Mouse (Mus musculus): ENCODE results near the gene Rpl3.

The Rpl3 gene

DNA sequence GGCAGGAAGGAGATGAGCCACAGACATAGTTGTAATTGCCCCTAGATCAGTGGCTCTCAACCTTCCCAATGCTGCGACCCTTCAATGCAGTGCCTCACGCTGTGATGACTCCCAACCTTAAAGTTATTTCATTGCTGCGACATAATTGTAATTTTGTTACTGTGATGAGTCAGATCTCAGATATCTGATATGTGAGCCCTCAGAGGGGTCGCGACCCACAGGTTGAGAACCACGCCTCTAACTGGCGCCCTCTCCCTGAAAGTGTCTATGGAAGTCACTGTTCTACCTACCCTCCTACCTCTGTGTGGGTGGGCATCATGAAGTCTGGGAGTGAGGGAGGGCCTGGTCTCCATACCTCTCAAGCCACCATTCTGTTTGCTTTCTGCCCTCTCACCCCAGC lies 22.7 kb upstream of the Rpl3 start:
- no peak for DNase-seq

DNA sequence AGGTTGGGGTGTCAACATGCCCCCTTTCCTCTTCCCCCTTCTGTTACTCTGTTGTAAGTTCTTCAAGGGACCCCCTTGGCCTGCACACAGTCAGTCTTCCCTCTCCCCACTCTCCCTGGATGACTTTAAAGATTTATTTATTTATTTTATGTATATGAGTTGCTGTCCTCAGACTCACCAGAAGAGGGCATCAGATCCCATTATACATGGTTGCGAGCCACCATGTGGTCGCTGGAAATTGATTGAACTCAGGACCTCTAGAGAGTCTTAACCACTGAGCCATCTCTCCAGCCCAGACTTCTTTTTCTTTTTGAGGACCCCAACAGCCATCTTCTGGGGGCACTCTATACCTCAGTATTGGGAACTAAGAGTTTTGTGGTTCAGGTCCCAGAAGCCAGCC lies 20.8 kb upstream of the Rpl3 start:
- no peak for DNase-seq

GRCm38 (mm10) chr15:80111436-80111835 lies 19.8 kb upstream of the Rpl3 start:
- no peak for DNase-seq

- DNase-seq = no peak
Measured at GRCm38 (mm10) chr15:80107575-80107974, 15.9 kb upstream of the Rpl3 start.

DNA sequence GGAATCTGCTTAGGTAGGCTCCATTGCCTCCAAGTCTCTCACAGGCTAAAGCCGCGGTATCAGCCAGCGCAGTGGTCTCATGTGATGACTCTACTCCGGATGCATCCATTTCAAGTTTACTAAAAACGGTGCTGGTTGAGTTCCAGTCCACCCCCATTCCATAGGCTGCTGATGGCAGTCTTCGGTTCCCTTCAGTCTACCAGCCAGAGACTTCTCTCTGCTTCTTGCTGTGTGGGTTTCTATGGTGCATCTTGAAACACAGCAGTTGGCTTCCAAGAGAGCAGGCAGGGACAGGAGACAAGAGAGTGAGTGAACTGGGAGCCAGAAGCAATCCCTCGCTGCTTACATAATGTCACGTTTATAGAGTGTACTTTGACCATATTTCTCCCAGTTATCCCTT lies 15.5 kb upstream of the Rpl3 start:
- no peak for DNase-seq

DNA sequence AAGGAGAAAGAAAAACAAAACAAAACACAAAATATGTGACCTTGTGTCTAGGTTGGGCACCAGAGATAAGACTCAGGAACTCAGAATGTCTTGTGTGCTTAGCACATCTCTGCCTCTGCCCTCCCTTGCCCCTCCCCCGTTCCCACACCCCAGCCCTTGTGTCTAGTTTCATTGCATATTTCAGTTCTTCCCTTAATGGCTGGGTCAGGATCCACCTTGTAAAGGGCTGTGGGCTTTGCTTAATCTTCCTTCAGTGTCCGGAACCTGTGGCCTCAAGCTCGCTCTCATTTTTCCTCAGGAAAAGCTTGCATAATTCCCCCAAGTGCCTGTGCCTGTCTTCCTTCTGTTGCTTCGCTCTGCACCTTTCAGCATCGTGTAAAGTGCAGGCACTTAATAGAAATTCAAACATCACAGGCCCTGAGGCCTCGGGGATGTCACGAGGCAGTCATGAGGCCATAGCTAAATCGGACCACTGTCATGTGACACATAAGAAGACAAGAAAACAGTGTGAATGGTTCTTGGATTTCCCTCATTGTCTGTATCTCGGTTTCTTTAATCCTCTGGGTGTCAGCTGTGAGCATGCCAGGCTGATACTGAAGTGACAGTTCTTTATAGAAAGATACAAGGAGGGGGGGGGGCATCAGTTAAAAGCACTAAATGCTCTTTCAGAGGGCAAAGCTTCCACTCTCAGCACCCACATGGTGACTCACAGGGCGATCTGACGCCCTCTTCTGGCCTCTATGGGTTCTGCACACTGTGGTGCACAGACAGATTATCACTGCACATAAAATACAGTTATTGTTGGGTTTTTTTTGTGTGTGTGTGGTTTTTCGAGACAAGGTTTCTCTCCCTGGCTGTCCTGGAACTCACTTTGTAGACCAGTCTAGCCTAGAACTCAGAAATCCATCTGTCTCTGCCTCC lies 14.1 kb upstream of the Rpl3 start:
- DNase-seq = peak; percentile 64

- DNase-seq = no peak
Measured at GRCm38 (mm10) chr15:80102495-80102894, 10.8 kb upstream of the Rpl3 start.

DNA sequence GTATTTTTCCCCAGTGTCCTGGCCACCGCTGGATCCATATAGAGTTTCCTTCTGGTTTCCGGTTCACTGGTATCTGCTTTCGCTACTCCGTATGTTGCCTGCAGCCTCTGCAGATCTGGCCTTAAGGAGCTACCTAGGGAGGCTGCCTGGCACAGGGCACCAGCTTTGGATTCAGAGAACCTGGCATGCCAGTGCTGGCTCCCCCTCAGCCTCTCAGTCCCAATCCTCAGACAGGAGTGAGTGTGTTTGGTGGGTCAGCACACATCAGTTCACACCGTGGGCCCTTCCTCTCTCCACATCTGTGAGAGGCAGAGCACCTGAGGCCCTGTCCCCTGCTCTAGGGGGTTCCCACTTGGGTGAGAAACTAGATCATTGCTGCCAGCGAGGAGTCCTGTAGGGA lies 9.8 kb upstream of the Rpl3 start:
- DNase-seq = no peak

DNA sequence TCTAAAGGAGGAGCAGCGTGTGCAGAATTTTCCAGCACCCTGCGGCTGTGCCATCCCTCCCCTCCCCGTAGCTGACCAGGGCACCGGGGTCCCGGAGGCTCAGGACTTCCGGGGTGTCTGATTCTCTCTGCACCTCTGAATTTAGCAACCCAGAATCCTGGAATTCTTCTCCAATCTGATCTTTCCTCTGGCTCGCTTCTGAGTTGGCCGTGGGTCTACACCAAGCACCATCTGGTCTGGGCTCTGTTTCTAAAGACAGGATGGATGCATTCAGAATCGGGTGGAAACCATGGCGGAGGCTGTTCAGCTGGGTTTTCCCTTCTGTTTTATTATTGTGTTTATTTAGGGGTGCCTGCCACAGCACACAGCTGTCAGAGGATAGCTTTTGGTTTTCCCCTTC lies 9.2 kb upstream of the Rpl3 start:
- DNase-seq = peak; percentile 86

- no peak for DNase-seq
Measured at GRCm38 (mm10) chr15:80100196-80100595, 8.5 kb upstream of the Rpl3 start.

DNA sequence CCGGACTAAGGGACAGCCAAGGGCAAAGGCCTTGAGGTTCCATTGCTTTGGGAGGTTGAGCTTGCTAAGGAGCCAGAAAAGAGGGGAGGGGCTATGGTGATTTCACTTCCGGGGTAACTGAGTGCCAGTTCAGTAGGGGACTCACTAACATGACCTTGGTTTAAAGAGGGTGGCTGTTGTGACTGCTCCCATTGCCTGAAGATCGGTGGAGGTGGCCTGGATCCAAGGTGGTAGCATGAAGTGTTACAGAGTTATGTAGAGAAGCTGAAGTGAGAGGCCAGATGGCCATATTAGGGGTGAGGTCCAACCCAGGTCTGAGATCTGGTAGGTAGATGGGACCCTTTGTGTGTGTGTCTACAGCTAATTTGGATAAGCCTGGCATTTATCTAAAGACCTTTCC lies 7.8 kb upstream of the Rpl3 start:
- DNase-seq = no peak

GRCm38 (mm10) chr15:80098809-80099208 lies 7.1 kb upstream of the Rpl3 start:
- DNase-seq = peak; percentile 85

DNA sequence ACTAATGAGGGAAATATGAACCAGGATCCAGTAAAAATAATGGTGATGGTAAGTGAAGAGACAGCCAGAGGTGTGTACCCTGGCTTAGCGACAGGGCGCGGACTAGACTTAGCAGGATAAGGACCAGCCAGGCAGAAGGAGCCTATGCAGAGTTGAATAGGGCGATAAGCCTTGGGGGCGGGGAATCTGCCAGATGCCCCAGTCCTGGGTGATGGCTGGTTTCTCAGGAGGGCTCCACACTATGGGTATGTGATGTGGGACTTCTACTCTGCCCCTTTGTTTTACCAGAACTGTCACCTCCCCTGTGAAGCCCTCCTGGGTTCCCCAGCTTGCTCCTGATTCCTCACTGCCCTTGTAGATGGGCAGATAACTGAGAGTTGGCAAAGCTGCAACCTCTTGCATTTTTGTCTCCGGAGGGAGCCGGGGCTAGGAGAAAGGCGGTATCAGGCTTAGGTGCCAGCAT lies 6.4 kb upstream of the Rpl3 start:
- no peak for DNase-seq

GRCm38 (mm10) chr15:80096946-80097881 lies 5.5 kb upstream of the Rpl3 start:
- no peak for DNase-seq

DNA sequence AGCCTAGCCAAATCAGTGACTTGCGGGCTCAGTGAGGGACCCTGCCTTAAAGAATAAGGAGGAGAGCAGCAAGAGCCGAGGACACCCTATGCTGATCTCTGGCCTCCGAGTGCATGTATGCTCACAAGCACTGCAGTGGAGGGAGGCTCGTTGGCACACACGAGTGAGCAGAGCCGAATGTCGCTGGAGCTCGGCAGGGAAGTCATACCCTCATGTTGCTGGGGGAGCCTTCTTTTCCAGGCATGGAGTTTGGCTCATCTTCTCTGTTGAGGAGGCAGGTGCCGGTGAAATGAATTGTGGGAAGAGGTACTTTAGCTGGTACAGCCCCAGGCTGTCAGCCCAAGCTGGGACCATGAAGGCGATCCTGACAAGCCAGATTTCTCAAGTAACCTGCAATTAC lies 4.7 kb upstream of the Rpl3 start:
- DNase-seq = no peak

GRCm38 (mm10) chr15:80095596-80095995 lies 3.9 kb upstream of the Rpl3 start:
- DNase-seq = no peak

- no peak for DNase-seq
Measured at GRCm38 (mm10) chr15:80094201-80094600, 2.5 kb upstream of the Rpl3 start.

DNA sequence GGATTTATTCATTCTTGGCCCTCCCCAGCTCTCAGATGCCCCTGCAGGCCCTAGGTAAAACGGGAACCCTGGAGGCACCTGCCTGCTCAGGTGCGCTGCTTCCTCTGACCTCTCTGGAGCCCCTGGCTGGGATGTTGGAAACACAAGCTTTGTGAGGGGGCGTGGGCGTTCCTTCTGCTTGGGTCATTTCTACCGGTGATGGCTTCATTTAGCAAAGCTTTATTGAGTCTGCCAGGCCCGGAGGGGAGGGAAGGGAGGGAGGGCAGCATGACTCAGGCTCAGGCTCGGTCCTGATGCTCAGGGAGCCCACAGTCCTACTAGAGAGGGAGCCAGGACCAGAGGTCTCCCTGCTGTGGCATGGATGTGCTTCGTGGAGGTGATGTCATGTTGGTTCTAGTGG lies 931 bp upstream of the Rpl3 start:
- no peak for DNase-seq

- no peak for DNase-seq
Measured at GRCm38 (mm10) chr15:80092041-80092441, 373 bp upstream of the Rpl3 start.

DNA sequence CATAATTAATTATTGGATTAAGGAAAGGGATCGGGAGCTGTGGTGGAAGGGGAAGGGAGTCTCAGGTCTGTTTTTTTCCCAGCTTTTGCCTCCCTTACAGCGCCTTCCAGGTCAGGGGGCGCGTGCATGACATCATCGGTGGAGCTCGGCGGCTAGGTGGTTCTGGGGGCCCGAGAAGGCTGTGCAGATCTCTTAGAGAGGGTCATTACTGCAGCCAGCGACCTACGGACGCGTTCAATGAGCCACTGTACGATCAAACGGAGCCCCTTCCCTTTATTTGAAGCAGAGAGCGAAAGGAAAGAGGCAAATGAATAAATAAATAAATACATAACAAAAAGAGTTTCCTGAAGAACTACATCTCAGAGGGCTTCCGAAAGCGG lies 937 bp downstream of the Rpl3 start:
- DNase-seq = no peak

- DNase-seq = no peak
Measured at GRCm38 (mm10) chr15:80090155-80090554, 1.5 kb downstream of the Rpl3 start.

GRCm38 (mm10) chr15:80088637-80089036 lies 3.0 kb downstream of the Rpl3 start:
- DNase-seq = peak; percentile 96

DNA sequence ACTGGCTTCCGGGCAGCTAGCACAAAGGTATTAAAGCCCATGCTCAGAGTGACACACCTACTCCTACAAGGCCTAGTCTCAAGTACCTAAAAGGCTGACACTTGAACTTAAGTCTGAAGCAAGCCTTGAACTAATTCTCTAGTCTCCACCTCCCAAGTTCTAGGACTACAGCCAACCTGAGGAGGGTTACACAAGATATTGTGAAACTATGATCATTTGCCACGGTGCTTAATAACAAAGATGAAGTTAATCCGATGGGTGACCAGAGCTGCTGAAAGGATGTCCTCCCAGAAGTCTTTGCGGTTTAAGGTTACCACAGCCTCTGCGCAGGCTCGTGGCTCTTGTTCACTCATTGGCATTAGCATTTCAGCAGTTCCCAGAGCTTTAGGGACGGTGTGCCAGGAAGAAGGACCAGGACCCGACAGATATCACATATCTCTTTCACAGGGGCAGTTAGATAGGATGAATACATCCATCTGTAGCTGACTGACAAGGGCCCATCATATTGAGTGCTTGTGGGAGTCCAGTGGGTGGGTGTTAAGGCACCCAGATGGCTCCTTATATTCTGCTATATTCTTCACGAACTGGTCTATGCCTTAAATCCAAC lies 4.2 kb downstream of the Rpl3 start:
- DNase-seq = no peak

All from layer of hippocampus, adult 9-11 months (tissue).